Mouse (Mus musculus) bone marrow macrophage, adult 2 months (primary cell): ENCODE results near the gene Ccdc81. TPM values are rescaled to one million over a fixed set of nuclear protein-coding genes. Genes with fewer than 3 reads are reported as not detected.

Experiments used
- H3K27ac ChIP-seq: 2 replicates; pipeline ENCODE4 v1.5.1; 2012; ENCODE audit warnings: low read depth, low read length; ENCODE audit not compliant: insufficient read depth
- H3K4me1 ChIP-seq: 2 replicates; pipeline ENCODE4 v1.6.1; 2012; ENCODE audit warnings: low read length; ENCODE audit not compliant: control insufficient read depth, insufficient read depth
- H3K4me3 ChIP-seq: 2 replicates; pipeline ENCODE4 v1.5.1; 2012; ENCODE audit warnings: mild to moderate bottlenecking, low read length, moderate library complexity; ENCODE audit not compliant: insufficient read depth
- CTCF ChIP-seq: IDR thresholded peaks from 2 replicates; pipeline ENCODE4 v1.5.1; 2012; ENCODE audit warnings: low read depth, mild to moderate bottlenecking, low read length, moderate library complexity
- POLR2A ChIP-seq: IDR thresholded peaks from 2 replicates; pipeline ENCODE4 v1.6.1; 2012; ENCODE audit warnings: mild to moderate bottlenecking, low read depth, low read length, borderline replicate concordance
- polyA plus RNA-seq: library from polyadenylated mRNA; stranded (reverse); fragments of >200 nt; gene quantifications from 2 replicates; pipeline ENCODE4 v1.2.4, GENCODE M21; 2012; ENCODE audit not compliant: missing spikeins, insufficient read depth, insufficient read length

The Ccdc81 gene
- polyA plus RNA-seq, 1 experiment: not detected

- TF ChIP-seq CTCF (no peak), POLR2A (no peak)
- Histone ChIP-seq H3K4me1 (no peaks in the 10 kb centered on the region), H3K27ac (no peak overlapping the region), H3K4me3 (no peak overlapping the region)
Observed at GRCm38 (mm10) chr7:89843121-89843520, 60.3 kb downstream of the Ccdc81 start.

- no peaks in the 10 kb centered on the region for H3K4me1 ChIP-seq
- no peak overlapping the region for H3K4me3 ChIP-seq
- no peak overlapping the region for H3K27ac ChIP-seq
- TF ChIP-seq CTCF: no peak
- no peak for TF ChIP-seq POLR2A
Observed at GRCm38 (mm10) chr7:89842404-89842715, 61.1 kb downstream of the Ccdc81 start.

GRCm38 (mm10) chr7:89841670-89842403 is 61.6 kb downstream of the Ccdc81 start:
- TF ChIP-seq CTCF (no peak), POLR2A (no peak)
- no peaks in the 10 kb centered on the region for H3K4me1 ChIP-seq
- no peak overlapping the region for H3K4me3 ChIP-seq
- H3K27ac ChIP-seq: no peak overlapping the region

DNA sequence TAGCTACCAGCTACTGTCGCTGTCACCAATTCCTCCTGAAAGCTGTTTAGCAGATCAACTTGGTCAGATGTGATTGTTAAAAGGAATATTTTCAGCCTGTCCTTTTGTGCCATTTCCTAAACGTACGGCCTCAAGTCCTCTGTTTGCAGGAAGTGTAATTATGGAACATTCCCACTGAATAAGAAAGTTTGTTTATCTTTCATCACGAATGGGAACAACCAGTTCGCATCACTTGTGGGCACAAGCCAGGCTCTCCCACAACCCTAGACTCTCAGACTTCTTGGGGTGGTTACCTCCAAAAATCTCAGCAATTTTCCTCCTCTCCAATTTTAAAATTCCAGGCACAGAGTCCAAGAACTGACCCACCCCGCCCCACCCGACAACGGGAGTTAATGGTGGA is 63.7 kb downstream of the Ccdc81 start:
- TF ChIP-seq POLR2A (no peak), CTCF (no peak)
- no peak overlapping the region for H3K4me3 ChIP-seq
- H3K4me1 ChIP-seq: no peaks in the 10 kb centered on the region
- H3K27ac ChIP-seq: no peak overlapping the region

DNA sequence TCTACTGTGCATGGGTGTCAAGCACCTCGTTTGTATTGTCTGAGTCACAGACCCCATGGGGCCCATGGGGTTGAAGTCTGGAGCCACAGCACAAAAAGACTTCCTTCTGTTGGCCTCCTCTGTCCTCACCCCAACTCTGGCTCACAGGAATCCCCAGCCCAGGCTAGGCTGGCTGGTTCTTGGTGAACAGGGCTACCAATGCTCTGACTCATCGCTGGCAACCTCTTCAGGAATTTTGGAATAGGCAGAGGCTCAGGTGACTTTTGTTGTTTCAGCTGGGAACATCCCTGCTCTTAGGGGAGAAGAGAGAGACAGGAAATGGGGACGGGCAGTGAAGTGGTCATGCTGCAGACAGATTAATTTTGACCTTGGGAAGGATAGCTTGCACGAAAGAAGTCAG is 65.6 kb downstream of the Ccdc81 start:
- TF ChIP-seq POLR2A (no peak), CTCF (no peak)
- no peaks in the 10 kb centered on the region for H3K4me1 ChIP-seq
- no peak overlapping the region for H3K27ac ChIP-seq
- H3K4me3 ChIP-seq: no peak overlapping the region

DNA sequence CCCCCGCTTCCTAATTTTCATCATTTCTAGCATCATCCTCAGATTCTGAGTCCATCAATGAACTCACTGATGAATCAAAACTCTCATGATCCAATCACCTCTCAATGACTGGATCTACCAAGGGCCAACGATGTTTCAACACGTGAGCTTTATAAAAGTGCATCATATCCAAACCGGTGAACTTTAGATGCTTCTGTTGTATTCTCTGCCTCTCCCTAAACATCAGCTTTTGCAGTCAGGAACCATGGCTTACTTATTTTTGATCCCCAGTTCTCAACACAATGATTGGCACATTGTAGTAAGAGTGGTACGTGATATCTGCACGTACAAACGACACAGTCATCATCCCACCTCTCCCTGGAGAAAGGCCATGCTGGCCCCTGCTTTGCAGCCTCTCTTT is 66.8 kb downstream of the Ccdc81 start:
- Histone ChIP-seq H3K4me1 (no peaks in the 10 kb centered on the region), H3K4me3 (no peak overlapping the region), H3K27ac (no peak overlapping the region)
- no peak for TF ChIP-seq CTCF

GRCm38 (mm10) chr7:89835566-89835965 is 67.9 kb downstream of the Ccdc81 start:
- H3K4me1 ChIP-seq: no peaks in the 10 kb centered on the region
- TF ChIP-seq CTCF (no peak), POLR2A (no peak)
- no peak overlapping the region for H3K27ac ChIP-seq
- H3K4me3 ChIP-seq: no peak overlapping the region

- no peak for TF ChIP-seq CTCF
- TF ChIP-seq POLR2A: no peak
- Histone ChIP-seq H3K4me1 (no peaks in the 10 kb centered on the region), H3K27ac (no peak overlapping the region), H3K4me3 (no peak overlapping the region)
Observed at GRCm38 (mm10) chr7:89833521-89833920, 69.9 kb downstream of the Ccdc81 start.

DNA sequence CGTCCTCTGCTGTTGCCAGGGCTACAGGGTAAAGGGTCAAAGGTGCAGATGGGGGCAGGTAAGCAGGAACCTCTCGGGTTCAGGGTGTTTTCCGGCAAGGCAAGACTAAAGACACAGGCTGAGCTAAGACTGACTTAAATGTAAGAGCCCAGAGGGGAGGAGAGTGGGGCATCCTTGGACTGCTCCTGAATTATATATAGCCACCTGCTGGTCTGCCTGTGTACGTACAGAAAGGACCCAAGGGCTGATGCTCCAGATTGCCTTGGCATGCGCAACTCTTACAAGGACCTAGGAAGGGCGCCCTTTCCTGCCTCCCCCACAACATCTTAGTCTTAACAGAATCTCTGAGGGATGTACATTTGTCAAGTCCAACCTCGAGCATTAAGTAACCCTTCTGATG is 74.2 kb downstream of the Ccdc81 start:
- H3K27ac ChIP-seq: no peak overlapping the region
- TF ChIP-seq CTCF: no peak
- TF ChIP-seq POLR2A: no peak

DNA sequence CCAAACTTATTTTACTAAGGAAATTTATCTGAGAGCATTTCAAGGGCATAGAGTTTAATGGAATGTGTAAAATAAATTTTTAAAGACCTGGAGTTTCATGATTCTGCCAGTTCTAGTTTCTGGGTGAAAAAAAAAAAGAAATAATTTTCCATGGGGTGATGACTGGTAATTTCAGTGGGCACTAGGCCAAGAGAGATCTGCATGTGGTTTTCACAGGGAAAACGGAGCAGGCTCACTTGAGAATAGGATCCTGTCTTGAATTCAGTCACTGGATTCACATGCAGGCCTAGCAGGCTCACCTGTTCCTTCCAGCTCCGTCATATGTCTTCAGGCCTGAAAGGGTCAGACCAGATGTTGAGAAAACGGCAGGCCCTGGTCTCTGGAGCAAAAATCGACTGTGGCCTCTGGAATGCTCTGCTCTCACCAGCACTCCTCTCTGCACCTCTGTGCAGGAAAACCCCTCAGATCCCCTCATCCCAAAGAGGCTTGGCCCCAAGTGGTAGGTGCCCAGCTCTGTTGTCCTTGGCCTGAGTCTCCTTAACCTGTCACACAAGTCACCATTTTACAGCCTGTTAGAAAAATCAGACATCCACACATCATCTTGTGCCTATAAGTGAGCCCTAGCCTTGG is 74.9 kb downstream of the Ccdc81 start:
- TF ChIP-seq POLR2A: no peak
- TF ChIP-seq CTCF: no peak
- Histone ChIP-seq H3K4me3 (no peak overlapping the region), H3K4me1 (no peaks in the 10 kb centered on the region), H3K27ac (no peak overlapping the region)

More for the DNA sequence above, 74.2 kb downstream of the Ccdc81 start:
- H3K4me3 ChIP-seq: no peak overlapping the region
- no peaks in the 10 kb centered on the region for H3K4me1 ChIP-seq

Other genes starting within 250 kb of the Ccdc81 start
- gene Hikeshi, start 37.6 kb upstream of the Ccdc81 start, polyA plus RNA-seq: 35.0 and 38.7 TPM in 2 replicates
- gene Eed, start 77.4 kb upstream of the Ccdc81 start, polyA plus RNA-seq: 71.9 and 74.8 TPM in 2 replicates
- 430 and 434 TPM in 2 replicates for gene Picalm, start 226.6 kb upstream of the Ccdc81 start, polyA plus RNA-seq